Mouse (Mus musculus): Measurements from ENCODE around the gene Hist1h4n. TPM values are rescaled to one million over a fixed set of nuclear protein-coding genes. Genes with fewer than 3 reads are reported as not detected.
"Not testable (repeated sequence)": the region's sequence is repeated elsewhere in the genome, so short reads cannot be mapped to it uniquely, and the experiment has no call there.

Hist1h4n gene
- 10 to 100 TPM; 33.0 to 84.6 TPM for total RNA-seq (2021)
- long read RNA-seq, experiment 1 = 0 reads
- long read RNA-seq, experiment 2 = 0 reads

DNA sequence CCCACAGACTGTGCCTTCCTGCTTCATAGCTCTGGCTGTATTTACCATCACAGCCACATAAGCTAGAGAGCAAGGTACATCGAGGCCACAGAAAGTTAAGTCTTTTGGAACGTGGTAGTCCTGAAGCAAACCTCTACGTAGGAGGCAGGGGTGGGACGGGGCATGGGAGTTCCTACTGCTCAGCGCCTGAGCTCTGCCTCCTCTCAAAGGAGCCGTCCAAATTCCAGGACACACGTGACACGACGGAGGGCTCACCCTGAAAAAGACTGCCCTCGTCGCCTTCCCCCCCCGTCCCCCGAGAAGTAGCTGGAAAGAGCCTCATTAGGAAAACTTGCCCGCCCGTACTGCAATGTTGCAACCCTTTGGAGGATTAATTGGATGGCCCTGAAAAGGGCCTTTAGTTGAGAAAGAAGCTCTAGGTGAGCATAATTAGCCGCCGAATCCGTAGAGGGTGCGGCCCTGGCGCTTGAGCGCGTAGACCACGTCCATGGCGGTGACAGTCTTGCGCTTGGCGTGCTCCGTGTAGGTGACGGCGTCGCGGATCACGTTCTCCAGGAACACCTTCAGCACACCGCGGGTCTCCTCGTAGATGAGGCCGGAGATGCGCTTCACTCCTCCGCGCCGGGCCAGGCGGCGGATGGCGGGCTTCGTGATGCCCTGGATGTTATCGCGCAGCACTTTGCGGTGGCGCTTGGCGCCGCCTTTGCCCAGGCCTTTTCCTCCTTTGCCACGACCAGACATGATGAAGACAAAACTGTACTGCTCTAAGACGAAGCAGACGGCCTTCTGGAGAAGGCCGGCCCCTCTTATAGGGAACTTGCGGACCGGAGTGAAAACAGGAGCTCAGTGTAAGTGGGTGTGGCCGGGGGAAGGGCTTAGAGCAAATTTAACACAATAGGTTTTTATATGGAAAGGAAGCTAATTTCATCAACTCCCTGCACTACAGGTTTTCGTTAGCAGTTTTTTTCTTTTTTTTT, at the start of gene Hist1h4n:
TSS of gene Hist1h4n (minus strand) at position 779 of the 977 bp plus-strand sequence.
- DNase-seq (ENCODE audit: low spot score in 2 of 2) = peak in 1 of 2 experiments; percentile 20

DNA sequence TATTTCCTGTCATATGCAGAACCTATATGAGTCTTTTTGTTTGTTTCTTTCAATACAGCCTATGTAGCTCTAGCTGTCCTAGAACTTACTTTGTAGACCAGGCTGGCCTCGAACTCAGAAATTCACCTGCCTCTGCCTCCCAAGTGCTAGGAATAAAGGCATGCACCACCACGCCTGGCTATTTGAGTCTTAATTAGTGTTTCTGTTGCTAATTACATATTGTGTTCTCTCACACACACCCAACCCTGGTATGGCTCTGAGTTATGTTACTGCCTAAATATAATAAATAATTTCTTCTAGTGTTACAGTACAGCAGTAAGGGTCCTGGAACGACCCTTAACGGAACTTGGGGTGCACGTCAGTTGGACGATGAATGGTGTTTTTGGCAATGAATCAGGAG, 48.7 kb upstream of the Hist1h4n start:
- no peak for DNase-seq (ENCODE audit: low spot score in 2 of 2)

DNA sequence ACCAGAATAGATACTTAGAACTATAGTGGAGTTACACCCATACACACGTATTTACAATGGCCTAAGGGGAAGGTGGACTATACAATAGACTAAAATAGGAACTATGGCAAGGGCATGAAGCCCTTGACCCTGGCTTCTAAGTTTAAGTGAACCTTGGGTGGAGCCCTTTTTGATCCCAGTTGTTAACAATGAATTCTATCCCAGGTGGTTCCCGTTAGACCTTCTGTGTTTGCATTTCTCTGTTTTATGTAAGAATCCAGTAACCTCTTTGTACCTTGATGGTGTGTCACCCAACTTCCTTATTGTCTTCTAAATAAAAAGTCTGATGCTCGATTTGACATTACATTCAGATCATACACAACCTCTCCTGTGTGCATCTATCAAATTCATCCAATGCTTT, 33.5 kb upstream of the Hist1h4n start:
- DNase-seq (ENCODE audit: low spot score in 2 of 2) = not testable (repeated sequence)

DNA sequence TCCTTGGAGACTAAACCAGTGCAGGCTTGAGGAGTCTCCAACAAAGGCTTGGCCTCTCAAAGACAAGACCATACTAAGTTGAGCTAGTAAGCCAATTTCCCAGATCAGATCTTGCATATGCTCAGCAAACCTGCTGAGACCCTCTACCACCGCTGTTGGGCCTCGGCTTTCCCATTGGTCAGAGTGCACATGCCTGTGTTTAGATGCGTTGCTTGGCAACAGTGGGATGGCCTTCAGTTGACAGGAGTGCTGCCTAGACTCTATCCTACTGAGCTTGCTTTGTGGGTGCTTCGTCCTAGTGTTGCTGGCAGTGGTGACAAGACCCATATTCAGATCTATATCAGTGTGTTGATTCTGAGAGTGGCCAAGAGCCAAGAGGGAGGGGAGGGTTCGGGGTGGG, 29.6 kb upstream of the Hist1h4n start:
- no peak for DNase-seq (ENCODE audit: low spot score in 2 of 2)

DNA sequence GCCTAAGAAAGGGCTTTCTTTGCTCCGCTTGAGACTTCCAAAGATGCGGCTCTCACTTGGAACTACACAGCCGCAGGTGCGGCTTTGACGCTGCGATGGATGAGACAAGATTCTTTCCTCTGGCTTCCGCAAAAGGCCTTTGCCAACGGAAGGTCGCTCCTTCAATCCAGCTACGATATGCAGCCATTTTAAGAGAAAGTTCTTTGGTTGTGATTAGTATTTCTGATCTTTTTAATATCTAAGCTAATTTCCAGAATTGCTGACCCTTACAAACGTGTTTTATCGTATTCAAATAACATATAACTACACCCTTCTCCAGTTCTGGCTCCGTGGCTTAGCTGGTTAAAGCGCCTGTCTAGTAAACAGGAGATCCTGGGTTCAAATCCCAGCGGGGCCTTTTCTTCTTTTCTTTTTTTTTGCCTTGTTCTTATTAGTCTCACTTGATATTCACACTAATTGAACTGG, 23.7 kb upstream of the Hist1h4n start:
- DNase-seq (ENCODE audit: low spot score in 2 of 2) = peak; percentile 24 to 67

DNA sequence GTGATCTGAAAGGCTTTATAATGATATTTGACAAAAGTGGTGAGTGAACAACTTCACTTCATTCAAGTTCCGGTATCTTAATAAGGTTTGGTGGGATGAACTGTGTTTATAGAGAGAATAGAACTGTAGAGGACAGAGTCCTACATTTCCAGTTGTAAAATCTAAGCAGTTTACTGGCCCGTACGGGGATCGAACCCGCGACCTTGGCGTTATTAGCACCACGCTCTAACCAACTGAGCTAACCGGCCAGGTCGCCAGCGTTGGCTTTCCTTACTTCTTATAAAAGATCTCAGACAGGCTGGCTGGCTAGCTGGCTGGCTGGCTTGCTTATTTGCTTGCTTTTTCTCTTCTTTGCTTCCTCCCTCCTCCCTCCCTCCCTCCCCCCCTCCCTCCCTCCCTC, 23.1 kb upstream of the Hist1h4n start:
- DNase-seq (ENCODE audit: low spot score in 2 of 2) = peak; percentile 80 to 89

DNA sequence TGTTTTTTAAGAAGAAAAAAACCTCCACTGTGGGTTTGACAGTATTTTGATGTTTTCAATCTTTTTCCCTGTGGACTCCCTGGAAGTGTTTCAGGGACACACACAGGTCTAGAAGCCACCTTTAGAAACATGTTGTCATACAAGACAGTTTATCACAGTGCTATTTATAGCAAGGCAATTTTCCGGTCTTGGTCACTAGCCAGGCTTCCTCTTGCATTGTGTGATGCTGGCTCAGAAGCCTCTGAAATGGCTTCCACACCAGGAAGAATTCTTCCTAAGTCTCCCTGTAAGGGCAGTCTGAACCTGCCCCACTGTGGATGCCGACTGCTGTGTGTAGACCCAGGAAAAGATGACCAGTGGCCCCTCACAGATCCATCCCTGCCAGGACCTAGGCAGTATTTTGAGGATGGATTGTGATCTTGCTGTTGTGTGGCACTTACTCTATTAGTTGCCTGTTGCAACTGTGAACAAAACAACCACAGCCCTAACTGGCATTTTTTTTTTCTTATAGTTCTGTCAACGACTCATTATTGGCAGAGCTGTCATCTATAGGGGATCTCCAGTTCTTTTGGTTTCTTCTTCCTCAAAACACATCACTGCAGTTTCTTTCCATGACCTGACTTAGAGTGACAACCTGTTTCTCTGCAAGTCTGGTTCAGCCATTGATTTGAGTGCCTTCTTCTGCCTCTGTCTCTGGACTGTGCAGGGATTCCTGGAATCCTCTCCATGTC, 20.4 kb upstream of the Hist1h4n start:
- DNase-seq (ENCODE audit: low spot score in 2 of 2) = no peak

DNA sequence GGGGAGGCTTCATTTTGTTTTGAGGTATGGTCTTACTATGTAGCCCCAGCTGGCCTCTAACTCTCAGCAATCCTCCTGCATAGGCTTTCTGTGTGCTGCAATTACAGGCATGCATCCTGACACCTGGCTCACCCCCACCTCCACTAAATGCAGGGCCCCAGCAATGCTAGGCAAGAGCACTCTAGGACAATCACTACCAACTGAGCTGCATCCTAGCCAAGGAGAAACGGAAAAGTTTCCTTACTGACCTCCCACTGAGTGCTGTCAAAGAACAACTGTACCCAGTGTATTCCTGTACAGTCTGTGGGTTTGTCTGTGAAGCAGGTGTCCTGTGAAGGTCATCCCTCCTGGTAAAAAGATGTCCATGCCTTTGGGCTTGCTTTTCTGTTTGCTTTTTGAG, 18.7 kb upstream of the Hist1h4n start:
- not testable (repeated sequence) for DNase-seq (ENCODE audit: low spot score in 2 of 2)

DNA sequence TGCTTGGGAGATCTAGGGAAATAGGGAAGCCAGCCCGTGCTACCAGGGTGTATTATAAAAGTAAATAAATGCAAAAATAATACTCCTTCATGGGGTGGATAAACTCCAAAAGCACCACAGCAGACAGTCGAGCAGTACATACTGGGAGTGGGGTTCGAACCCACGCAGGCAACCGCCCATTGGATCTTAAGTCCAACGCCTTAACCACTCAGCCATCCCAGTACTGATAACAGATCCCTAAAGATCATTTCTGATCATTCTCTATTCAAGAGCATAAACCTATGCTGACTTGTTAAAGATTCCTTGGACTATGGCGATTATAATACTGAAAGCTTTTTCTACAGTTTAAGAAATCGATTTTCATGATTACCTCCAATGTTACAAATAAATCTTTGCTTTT, 15.9 kb upstream of the Hist1h4n start:
- DNase-seq (ENCODE audit: low spot score in 2 of 2) = no peak

DNA sequence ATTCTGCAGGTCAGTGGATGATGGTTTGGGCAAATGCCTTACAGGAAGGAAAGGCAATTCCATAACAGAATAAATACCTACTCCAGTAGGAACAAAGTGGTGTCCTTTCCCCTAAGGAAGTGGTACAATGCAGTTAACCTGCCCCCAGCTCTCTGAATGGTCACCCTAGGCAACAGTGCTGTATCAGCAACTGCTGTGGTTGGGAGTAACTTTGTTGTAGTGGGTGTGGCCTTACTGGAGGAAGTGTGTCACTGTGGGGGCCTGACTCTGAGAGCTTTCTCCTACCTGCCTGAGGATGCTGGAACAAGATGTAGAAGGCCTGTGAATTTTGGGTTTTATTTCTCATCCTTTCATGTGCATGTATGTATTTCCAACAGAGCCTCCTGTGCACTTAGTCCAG, 14.4 kb upstream of the Hist1h4n start:
- DNase-seq (ENCODE audit: low spot score in 2 of 2) = not testable (repeated sequence)

DNA sequence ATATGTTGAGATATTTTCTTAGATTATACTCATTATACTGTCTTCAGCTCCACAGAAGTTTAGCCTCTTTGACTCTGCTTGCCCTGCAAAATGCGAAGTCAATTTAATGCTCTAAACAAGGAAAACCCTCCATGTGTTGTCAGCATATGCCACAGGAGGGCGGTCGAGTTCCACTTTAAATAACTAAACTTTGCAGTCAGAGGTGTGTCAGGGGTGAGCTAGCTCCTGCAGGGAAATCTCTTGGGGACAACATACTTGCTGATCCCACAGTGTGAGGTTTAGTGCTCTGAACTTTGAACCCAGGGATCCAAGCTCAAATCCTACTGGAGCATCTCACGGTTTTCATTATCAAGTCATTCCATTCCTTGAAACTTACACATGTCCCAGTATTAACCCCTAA, 8.5 kb upstream of the Hist1h4n start:
- DNase-seq (ENCODE audit: low spot score in 2 of 2) = not testable (repeated sequence)

DNA sequence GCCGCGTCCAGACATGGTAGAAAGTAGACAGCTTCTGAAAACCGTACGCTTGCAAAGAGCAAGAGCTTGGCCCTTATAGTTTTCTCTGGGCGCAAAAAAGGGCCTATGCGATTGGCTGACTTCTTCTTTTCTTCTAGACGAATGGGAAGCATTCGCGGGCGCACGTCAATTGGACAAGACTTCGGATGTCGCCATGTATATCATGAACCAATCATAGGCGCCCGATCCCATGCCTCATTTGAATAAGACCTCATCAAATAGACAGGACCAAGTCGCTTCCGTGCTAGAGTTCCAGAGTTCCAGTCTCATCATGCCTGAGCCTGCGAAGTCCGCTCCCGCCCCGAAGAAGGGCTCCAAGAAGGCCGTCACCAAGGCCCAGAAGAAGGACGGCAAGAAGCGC, 1.5 kb upstream of the Hist1h4n start, which contains the start of the genes Hist1h2ap and Hist1h2br:
TSS of gene Hist1h2ap (minus strand) at position 47 of the 400 bp plus-strand sequence.
TSS of gene Hist1h2br (plus strand) at position 283 of the 400 bp plus-strand sequence.
- DNase-seq (ENCODE audit: low spot score in 2 of 2) = not testable (repeated sequence)

DNA sequence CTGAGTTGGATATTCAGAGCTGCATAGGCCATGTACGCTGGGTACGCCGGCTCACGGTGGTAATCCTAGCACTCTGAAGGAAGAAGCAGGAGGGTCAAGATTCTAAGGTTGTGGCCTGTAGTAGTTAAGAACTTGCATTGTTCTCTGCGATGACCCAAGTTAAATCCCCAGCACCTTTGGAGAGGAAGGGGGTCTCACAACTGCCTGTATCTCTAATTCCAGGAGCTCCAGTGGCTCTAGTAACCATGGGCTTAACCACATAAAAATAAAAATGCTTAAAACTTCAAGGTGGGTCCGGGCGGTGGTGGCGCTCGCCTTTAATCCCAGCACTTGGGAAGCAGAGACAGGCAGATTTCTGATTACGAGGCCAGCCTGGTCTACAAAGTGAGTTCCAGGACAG, 1.7 kb downstream of the Hist1h4n start:
- no peak for DNase-seq (ENCODE audit: low spot score in 2 of 2)

DNA sequence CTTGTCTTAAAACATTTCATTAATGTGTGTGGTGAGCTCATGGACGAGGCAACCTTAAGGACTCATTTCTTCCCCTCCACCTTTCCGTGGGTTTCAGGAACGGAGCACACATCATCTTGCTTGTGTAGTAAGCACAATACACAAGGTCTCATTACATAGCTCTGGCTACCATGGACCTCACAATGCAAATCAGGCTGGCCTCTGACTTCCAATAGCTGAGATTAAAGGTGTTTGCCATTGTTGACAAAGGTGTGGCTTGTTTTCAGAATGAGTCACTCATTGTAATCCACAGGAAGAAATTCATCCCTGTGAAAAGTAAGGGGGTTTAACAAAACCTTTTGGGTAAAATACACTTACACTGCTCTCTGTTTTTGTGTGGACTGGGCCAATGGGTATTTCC, 3.5 kb downstream of the Hist1h4n start:
- DNase-seq (ENCODE audit: low spot score in 2 of 2) = no peak

DNA sequence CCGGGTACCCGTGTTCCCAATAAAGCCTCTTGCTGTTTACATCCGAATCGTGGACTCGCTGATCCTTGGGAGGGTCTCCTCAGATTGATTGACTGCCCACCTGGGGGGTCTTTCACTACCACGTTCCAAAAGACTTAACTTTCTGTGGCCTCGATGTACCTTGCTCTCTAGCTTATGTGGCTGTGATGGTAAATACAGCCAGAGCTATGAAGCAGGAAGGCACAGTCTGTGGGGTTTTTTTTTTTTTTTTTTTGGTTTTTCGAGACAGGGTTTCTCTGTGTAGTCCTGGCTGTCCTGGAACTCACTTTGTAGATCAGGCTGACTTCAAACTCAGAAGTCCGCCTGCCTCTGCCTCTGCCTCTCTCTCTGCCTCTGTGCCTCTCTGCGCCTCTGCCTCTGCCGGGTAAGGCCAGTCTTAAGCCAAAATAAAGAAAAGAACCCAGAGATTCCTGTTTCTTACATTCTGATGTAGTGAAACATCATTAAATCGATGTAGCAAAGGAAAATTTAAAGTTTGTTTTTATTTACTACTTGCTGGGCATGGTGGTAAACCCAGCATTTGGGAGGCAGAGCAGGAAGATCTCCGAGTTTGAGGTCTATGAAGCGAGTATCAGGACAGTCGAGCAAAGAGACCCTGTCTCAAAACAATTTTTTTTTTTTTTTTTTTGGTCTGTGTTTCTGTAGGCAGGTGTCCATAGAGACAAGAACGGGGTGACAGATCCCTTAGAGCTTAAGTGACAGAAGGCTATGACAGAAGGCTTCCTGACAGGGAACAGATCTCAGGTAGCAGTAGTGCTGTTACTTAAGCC, 11.7 kb downstream of the Hist1h4n start:
- DNase-seq (ENCODE audit: low spot score in 2 of 2) = not testable (repeated sequence)

DNA sequence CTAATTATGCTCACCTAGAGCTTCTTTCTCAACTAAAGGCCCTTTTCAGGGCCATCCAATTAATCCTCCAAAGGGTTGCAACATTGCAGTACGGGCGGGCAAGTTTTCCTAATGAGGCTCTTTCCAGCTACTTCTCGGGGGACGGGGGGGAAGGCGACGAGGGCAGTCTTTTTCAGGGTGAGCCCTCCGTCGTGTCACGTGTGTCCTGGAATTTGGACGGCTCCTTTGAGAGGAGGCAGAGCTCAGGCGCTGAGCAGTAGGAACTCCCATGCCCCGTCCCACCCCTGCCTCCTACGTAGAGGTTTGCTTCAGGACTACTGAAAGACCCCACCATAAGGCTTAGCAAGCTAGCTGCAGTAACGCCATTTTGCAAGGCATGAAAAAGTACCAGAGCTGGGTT, 19.9 kb downstream of the Hist1h4n start:
- DNase-seq (ENCODE audit: low spot score in 2 of 2) = not testable (repeated sequence)

DNA sequence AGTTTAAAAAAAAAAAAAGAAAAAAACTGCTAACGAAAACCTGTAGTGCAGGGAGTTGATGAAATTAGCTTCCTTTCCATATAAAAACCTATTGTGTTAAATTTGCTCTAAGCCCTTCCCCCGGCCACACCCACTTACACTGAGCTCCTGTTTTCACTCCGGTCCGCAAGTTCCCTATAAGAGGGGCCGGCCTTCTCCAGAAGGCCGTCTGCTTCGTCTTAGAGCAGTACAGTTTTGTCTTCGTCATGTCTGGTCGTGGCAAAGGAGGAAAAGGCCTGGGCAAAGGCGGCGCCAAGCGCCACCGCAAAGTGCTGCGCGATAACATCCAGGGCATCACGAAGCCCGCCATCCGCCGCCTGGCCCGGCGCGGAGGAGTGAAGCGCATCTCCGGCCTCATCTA, 20.5 kb downstream of the Hist1h4n start, which contains the start of gene Hist1h4m:
TSS of gene Hist1h4m (plus strand) at position 208 of the 400 bp plus-strand sequence.
- DNase-seq (ENCODE audit: low spot score in 2 of 2) = peak in 1 of 2 experiments; percentile 42

DNA sequence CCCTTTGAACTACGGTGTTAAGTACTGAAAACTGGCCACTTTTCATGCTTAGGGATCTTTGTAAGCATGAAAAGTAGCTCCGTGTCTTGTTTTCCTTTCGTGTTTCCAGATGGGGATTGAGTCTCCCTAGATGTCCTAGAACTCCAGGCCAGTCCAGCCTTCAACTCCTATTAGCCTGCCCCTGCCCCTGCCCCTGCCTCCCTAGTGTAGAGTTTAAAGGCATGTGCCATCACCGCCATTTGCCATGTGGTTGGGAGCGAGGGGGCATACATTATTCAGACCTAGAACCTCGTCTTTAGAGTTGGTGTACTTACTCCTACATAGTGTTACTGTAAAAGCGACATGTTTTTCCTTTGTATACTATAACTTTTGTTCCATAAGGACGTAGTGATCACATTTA, 20.9 kb downstream of the Hist1h4n start:
- not testable (repeated sequence) for DNase-seq (ENCODE audit: low spot score in 2 of 2)

DNA sequence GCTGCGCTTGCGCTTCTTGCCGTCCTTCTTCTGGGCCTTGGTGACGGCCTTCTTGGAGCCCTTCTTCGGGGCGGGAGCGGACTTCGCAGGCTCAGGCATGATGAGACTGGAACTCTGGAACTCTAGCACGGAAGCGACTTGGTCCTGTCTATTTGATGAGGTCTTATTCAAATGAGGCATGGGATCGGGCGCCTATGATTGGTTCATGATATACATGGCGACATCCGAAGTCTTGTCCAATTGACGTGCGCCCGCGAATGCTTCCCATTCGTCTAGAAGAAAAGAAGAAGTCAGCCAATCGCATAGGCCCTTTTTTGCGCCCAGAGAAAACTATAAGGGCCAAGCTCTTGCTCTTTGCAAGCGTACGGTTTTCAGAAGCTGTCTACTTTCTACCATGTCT, 21.9 kb downstream of the Hist1h4n start, which contains the start of the genes Hist1h2bq and Hist1h2ao:
TSS of gene Hist1h2bq (minus strand) at position 125 of the 400 bp plus-strand sequence.
TSS of gene Hist1h2ao (plus strand) at position 393 of the 400 bp plus-strand sequence.
- DNase-seq (ENCODE audit: low spot score in 2 of 2) = not testable (repeated sequence)

DNA sequence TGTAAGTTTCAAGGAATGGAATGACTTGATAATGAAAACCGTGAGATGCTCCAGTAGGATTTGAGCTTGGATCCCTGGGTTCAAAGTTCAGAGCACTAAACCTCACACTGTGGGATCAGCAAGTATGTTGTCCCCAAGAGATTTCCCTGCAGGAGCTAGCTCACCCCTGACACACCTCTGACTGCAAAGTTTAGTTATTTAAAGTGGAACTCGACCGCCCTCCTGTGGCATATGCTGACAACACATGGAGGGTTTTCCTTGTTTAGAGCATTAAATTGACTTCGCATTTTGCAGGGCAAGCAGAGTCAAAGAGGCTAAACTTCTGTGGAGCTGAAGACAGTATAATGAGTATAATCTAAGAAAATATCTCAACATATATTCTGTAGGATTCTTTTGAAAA, 28.9 kb downstream of the Hist1h4n start:
- not testable (repeated sequence) for DNase-seq (ENCODE audit: low spot score in 2 of 2)

Measured in adrenal gland, adult 18-20 months (tissue).